Mouse (Mus musculus): Measurements from ENCODE around the gene Tshz2. TPM values are rescaled to one million over a fixed set of nuclear protein-coding genes. Genes with fewer than 3 reads are reported as not detected.

Gene Tshz2
- total and polyA plus RNA-seq, 2 experiments from 2014 or later: 29.0 to 40.2 TPM

DNA sequence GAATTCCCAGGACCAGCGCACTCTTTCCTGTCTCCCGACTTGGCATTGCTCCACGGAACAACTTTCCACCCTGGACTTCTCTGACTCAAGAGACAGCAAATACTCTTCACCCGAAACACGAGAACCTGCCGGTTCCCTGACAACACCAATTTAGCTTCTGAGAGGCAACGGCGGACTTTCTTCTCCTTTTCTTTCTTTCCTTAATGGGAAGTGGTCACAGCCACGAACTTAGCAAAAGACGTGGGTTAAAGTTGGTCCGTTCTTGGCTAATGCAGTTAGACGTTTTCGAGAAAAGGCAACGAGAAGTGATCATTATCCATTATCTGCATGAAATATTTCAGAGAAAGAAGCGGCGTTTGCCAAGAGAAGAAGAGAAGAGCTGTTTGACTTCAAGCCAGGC, 240.6 kb downstream of the Tshz2 start:
- Histone ChIP-seq H3K4me2 (ENCODE audit: low read depth, low read length) (peak overlapping the region; percentile 21; the same call in 1 of the 2 replicates), H3K4me3 (ENCODE audit: low read length) (no peak overlapping the region), H3K36me3 (ENCODE audit: insufficient read depth, low read length) (no peaks in the 10 kb centered on the region), H3K27me3 (ENCODE audit: insufficient read depth, low read length) (no peaks in the 10 kb centered on the region), H3K27ac (no peak overlapping the region), H3K9ac (replicated peaks; ENCODE audit: low read length) (no peak overlapping the region), H3K9me3 (ENCODE audit: low read length) (no peaks in the 10 kb centered on the region), H3K4me1 (ENCODE audit: insufficient read depth, low read length) (no peaks in the 10 kb centered on the region)
- ATAC-seq (no peak), DNase-seq (ENCODE audit: low spot score) (no peak)
- no peak for TF ChIP-seq CTCF (IDR thresholded peaks at IDR 0.05; ENCODE audit: low read depth)
- 49% methylated on average over 16 of the region's 16 CpGs for WGBS

DNA sequence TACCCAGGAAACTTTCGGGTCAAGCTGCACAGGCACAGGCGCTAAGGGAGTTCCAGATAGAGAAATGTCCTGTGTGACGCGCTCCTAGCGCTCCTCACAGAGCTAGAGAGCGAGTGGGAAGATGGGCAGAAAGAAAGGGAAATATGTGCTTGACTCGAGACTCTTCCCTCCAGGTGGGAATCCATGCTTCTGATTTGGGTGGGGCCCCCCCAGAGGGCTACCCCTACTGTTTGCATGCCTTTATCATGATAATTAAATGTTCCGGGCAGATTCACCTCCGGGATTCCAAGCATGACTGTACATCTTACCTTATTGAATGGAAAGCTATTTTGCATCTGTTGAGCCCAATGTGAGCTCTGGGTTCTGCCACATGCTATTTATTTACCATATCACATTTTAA, 255.1 kb downstream of the Tshz2 start:
- Histone ChIP-seq H3K27ac (no peak overlapping the region), H3K27me3 (ENCODE audit: insufficient read depth, low read length) (no peaks in the 10 kb centered on the region), H3K4me3 (ENCODE audit: low read length) (no peak overlapping the region), H3K4me1 (ENCODE audit: insufficient read depth, low read length) (no peaks in the 10 kb centered on the region), H3K36me3 (ENCODE audit: insufficient read depth, low read length) (no peaks in the 10 kb centered on the region; the same call in 1 of the 2 replicates), H3K4me2 (ENCODE audit: low read depth, low read length) (no peak overlapping the region), H3K9me3 (ENCODE audit: low read length) (no peaks in the 10 kb centered on the region), H3K9ac (replicated peaks; ENCODE audit: low read length) (no peak overlapping the region)
- 71% methylated on average over 9 of the region's 9 CpGs for WGBS
- TF ChIP-seq CTCF (IDR thresholded peaks at IDR 0.05; ENCODE audit: low read depth): no peak
- DNase-seq (ENCODE audit: low spot score) (no peak), ATAC-seq (no peak)

DNA sequence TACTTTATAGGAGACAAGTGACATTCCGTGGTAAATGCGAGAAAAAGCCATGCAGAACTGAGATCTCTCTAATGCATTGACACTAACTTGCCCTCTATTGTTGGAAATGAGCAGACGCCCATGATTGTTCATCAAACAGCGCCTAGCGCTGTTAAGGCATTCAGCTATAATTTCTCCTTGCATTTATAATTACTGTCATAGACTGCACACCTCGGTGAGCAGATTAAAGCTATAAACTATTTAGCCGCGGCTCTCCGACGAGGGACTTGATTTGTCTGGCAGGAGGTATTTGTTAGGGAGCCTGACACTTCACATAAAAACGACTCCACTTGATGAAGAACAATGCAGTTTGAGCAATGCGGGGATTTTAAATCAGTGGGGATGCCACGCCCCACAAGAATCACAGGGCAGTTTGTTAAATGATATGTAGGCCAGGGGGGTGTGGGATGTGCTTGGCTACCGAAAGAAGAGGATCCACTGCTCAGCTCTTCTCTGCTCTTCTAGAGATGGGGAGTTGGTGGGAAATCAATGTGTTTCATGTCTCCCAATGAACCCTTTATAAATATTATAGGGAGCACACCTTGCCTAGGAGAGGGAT, 259.7 kb downstream of the Tshz2 start:
- no peaks in the 10 kb centered on the region for H3K27me3 ChIP-seq (ENCODE audit: insufficient read depth, low read length)
- no peak; the same call in 1 of the 2 replicates for ATAC-seq
- no peaks in the 10 kb centered on the region for H3K4me1 ChIP-seq (ENCODE audit: insufficient read depth, low read length)
- peak; percentile 59 for DNase-seq (ENCODE audit: low spot score)
- no peak overlapping the region for H3K27ac ChIP-seq
- 19% methylated on average over 14 of the region's 14 CpGs for WGBS
- no peak overlapping the region for H3K9ac ChIP-seq (replicated peaks; ENCODE audit: low read length)
- no peak overlapping the region for H3K4me3 ChIP-seq (ENCODE audit: low read length)
- no peak overlapping the region for H3K4me2 ChIP-seq (ENCODE audit: low read depth, low read length)
- TF ChIP-seq CTCF (IDR thresholded peaks at IDR 0.05; ENCODE audit: low read depth): peak; percentile 4; the same call in 1 of the 2 replicates
- no peaks in the 10 kb centered on the region for H3K9me3 ChIP-seq (ENCODE audit: low read length)
- H3K36me3 ChIP-seq (ENCODE audit: insufficient read depth, low read length): no peaks in the 10 kb centered on the region

DNA sequence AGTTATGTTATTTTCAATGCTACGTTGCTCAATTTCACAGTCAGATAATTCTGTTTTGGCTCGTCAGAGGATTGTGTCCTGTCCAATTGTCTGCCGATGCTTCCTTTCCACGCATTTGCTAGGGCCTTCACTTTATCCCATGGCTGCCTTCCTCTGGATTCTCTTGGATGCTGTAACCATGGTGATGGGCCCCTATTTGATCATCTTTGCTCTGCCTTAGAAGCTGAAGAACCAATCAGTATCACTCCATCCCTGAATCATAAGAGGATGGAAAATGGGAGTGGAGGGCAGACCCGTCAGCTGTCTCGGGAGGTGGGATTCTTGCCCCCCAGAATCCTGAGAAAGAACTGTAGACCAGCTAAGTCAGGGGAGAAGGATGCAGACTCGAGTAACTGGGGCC, 270.1 kb downstream of the Tshz2 start:
- 35% methylated on average over 7 of the region's 7 CpGs for WGBS
- TF ChIP-seq CTCF (IDR thresholded peaks at IDR 0.05; ENCODE audit: low read depth): no peak
- Histone ChIP-seq H3K9ac (replicated peaks; ENCODE audit: low read length) (no peak overlapping the region), H3K27me3 (ENCODE audit: insufficient read depth, low read length) (no peaks in the 10 kb centered on the region), H3K4me1 (ENCODE audit: insufficient read depth, low read length) (no peaks in the 10 kb centered on the region), H3K27ac (peak overlapping the region; percentile 32), H3K4me3 (ENCODE audit: low read length) (no peak overlapping the region), H3K9me3 (ENCODE audit: low read length) (no peaks in the 10 kb centered on the region), H3K4me2 (ENCODE audit: low read depth, low read length) (no peak overlapping the region), H3K36me3 (ENCODE audit: insufficient read depth, low read length) (no peaks in the 10 kb centered on the region)
- ATAC-seq (peak; percentile 79), DNase-seq (ENCODE audit: low spot score) (peak; percentile 58)

DNA sequence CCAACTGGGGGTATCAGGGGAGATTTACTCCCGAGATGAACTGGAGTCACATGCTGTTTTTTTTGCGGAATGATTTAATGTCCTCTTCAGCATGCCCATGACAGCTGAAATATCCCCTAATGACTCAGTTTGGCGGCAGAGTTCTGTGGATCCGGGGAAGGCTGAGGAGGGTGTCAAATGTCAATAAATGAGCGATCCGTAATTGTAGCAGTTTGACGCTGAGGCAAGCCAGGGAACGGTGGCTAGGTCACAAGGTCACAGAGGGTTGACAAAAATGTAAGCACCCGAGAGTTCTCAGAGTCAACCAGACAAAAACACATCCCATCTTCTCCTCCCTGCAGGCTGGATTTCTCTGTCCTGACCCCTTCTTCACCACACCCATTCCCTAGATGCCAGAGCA, 273.6 kb downstream of the Tshz2 start:
- Histone ChIP-seq H3K27me3 (ENCODE audit: insufficient read depth, low read length) (no peaks in the 10 kb centered on the region), H3K9ac (replicated peaks; ENCODE audit: low read length) (no peak overlapping the region), H3K9me3 (ENCODE audit: low read length) (no peaks in the 10 kb centered on the region), H3K27ac (no peak overlapping the region), H3K4me1 (ENCODE audit: insufficient read depth, low read length) (no peaks in the 10 kb centered on the region), H3K4me3 (ENCODE audit: low read length) (no peak overlapping the region), H3K4me2 (ENCODE audit: low read depth, low read length) (no peak overlapping the region), H3K36me3 (ENCODE audit: insufficient read depth, low read length) (no peaks in the 10 kb centered on the region)
- DNase-seq (ENCODE audit: low spot score): no peak
- 20% methylated on average over 9 of the region's 9 CpGs for WGBS
- no peak for ATAC-seq
- TF ChIP-seq CTCF (IDR thresholded peaks at IDR 0.05; ENCODE audit: low read depth): no peak

DNA sequence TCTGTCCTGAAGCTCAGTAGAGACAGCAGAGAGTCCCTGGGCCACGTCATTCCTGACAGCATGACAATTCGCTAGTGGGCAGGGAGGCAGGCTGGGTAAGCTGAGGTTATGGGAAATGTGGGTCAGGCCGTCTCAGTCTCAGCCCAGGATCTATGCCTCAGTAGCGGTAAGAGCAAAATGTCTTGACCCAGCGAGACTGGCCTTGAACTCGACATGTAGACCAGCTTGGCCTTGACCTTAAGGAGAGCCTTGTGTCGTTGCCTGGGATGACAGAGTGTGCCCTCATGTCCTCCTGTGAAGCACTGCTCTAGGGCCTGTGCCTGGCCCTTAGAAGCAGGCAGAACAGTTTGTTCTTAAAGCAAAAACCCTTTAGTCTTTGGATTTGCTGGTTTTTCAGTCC, 275.2 kb downstream of the Tshz2 start:
- ATAC-seq: no peak
- WGBS: 82% methylated on average over 7 of the region's 7 CpGs

DNA sequence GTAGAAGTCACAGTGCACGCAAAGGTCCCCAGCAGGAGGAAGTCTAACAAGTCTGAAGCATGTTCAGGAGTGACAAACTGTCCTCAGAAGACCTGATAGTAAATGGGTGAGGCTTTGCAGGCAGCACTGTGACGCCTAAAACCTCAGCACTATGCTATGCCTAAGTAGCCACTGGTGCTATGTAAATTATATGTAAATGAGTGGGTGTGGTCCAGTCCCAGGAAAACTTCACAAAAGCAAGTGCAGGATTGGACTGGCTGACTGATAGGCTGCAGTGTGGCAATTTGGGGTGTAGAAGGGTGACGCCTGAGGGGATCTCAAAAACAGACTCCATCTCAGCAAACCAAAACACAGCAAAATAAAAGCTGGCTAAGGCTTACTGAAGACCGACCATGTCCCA, 277.8 kb downstream of the Tshz2 start:
- no peak for TF ChIP-seq CTCF (IDR thresholded peaks at IDR 0.05; ENCODE audit: low read depth)
- ATAC-seq (no peak), DNase-seq (ENCODE audit: low spot score) (no peak)
- 77% methylated on average over 4 of the region's 4 CpGs for WGBS
- Histone ChIP-seq H3K4me3 (ENCODE audit: low read length) (no peak overlapping the region), H3K27ac (no peak overlapping the region), H3K4me2 (ENCODE audit: low read depth, low read length) (no peak overlapping the region), H3K27me3 (ENCODE audit: insufficient read depth, low read length) (no peaks in the 10 kb centered on the region), H3K4me1 (ENCODE audit: insufficient read depth, low read length) (no peaks in the 10 kb centered on the region), H3K9me3 (ENCODE audit: low read length) (no peaks in the 10 kb centered on the region), H3K9ac (replicated peaks; ENCODE audit: low read length) (no peak overlapping the region), H3K36me3 (ENCODE audit: insufficient read depth, low read length) (no peaks in the 10 kb centered on the region)

More for the DNA sequence above, 275.2 kb downstream of the Tshz2 start:
- Histone ChIP-seq H3K27me3 (ENCODE audit: insufficient read depth, low read length) (no peaks in the 10 kb centered on the region), H3K36me3 (ENCODE audit: insufficient read depth, low read length) (no peaks in the 10 kb centered on the region), H3K4me3 (ENCODE audit: low read length) (no peak overlapping the region), H3K4me1 (ENCODE audit: insufficient read depth, low read length) (no peaks in the 10 kb centered on the region), H3K27ac (no peak overlapping the region), H3K9me3 (ENCODE audit: low read length) (no peaks in the 10 kb centered on the region), H3K4me2 (ENCODE audit: low read depth, low read length) (no peak overlapping the region), H3K9ac (replicated peaks; ENCODE audit: low read length) (no peak overlapping the region)
- no peak for TF ChIP-seq CTCF (IDR thresholded peaks at IDR 0.05; ENCODE audit: low read depth)
- DNase-seq (ENCODE audit: low spot score): no peak

Measured in hindbrain, postnatal 0 days (tissue).